ENCODE assay signal across 8 mouse cellular contexts in the genomic region with DNA sequence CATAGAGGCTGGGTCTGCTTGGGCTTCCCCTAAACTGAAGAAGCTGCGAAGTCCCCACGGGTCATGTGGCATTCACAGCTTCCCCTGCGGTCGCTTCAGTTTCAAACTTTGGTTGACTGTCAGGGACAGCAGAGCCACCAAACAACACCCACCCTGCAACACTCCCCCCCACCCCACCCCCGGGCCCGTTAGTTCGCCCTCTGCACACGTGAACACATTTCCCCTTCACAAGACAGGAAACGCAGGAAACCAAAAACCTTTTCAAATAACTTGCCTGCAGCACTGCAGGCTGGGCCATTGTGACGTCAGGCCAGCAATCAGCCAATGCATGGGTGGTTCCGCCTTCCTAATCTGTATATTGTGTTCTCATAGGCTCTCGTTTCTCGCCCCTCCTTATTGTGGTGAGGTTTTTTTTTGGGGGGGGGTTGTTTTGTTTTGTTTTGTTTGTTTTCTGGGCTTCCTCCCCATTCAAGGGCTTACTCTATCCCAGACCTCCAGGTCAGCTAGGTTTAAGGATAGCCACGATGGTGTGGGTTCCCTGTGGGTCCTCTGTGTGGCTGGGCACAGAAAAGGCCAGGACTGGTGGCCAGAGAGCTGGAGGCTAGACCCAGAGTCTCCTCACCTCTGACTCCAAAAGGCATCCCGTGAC.
DNase-seq lines count a peak whose midpoint lies in the region; ATAC-seq and TF ChIP-seq lines count a peak whose summit lies in the region.

No protein-coding gene starts in this region.

- H3K36me3 ChIP-seq in hindbrain, embryonic 11.5 days (ENCODE audit: control insufficient read depth, insufficient read depth, low read length), result no peaks in the 10 kb centered on the region

- no peak for TF ChIP-seq POLR2A in brain, embryonic 14.5 days (IDR thresholded peaks at IDR 0.05; ENCODE audit: borderline replicate concordance, extremely low read depth, insufficient read depth, insufficient read length, poor library complexity, severe bottlenecking)

- no peaks in the 10 kb centered on the region for H3K27me3 ChIP-seq in hindbrain, embryonic 11.5 days (ENCODE audit: control insufficient read depth, insufficient read depth, low read length)

- no peaks in the 10 kb centered on the region for H3K9me3 ChIP-seq in hindbrain, embryonic 11.5 days (ENCODE audit: control insufficient read depth, low read length)

- DNase-seq in cerebellum, adult 9-10 months, result peak; percentile 4
- DNase-seq in brain, embryonic 14.5 days (ENCODE audit: low read depth), result peak; percentile 94
- DNase-seq in frontal cortex, postnatal 10 days (ENCODE audit: low spot score in 2 of 2), result peak; percentile 57 to 58
- DNase-seq in hindbrain, embryonic 11.5 days (ENCODE audit: low spot score), result peak; percentile 79
- DNase-seq in layer of hippocampus, postnatal 10 days (ENCODE audit: low spot score in 2 of 2), result peak; percentile 60 to 69
- peak; percentile 64 for DNase-seq in right cerebral cortex, postnatal 4 days

- H3K9ac ChIP-seq in hindbrain, embryonic 11.5 days (ENCODE audit: low read depth, low read length), result 0 out of 2 replicates have a peak overlapping the region, but pooled peaks have one; percentile 21

- no peak for TF ChIP-seq CTCF in brain, embryonic 14.5 days (IDR thresholded peaks at IDR 0.05; ENCODE audit: borderline replicate concordance, extremely low read depth, insufficient read depth, insufficient read length)

- H3K27ac ChIP-seq in hindbrain, embryonic 11.5 days (ENCODE audit: low read depth, low read length), result no peak overlapping the region

- peak overlapping the region; percentile 30 for H3K4me3 ChIP-seq in hindbrain, embryonic 11.5 days (ENCODE audit: low read depth, low read length)

- H3K4me2 ChIP-seq in hindbrain, embryonic 11.5 days (replicated peaks; ENCODE audit: low read depth, low read length), result peak overlapping the region; percentile 70

- no peak for ATAC-seq in cerebellum, adult (ENCODE audit: insufficient number of reproducible peaks, low FRiP score, low TSS enrichment)
- ATAC-seq in hindbrain, embryonic 11.5 days (ENCODE audit: low FRiP score), result peak; percentile 87
- ATAC-seq in megakaryocyte, adult 5-6 weeks (ENCODE audit: poor library complexity, severe bottlenecking), result peak; percentile 83

- WGBS in hindbrain, embryonic 11.5 days, result 6% methylated on average over 15 of the region's 15 CpGs

- H3K4me1 ChIP-seq in hindbrain, embryonic 11.5 days (replicated peaks; ENCODE audit: control insufficient read depth, insufficient read depth, low read length), result no peaks in the 10 kb centered on the region

Comparison
In these comparisons a context has a peak if more than half of its experiments do, and no peak if none do; other contexts are left out.
1. DNase-seq: peak in every context shown above with its lines; median percentile 94 in brain, embryonic 14.5 days; 79 in hindbrain, embryonic 11.5 days; 64 in layer of hippocampus, postnatal 10 days; 64 in right cerebral cortex, postnatal 4 days; 58 in frontal cortex, postnatal 10 days; 4 in cerebellum, adult 9-10 months.